24 mouse cellular contexts compared by ENCODE assay signal in the genomic region with DNA sequence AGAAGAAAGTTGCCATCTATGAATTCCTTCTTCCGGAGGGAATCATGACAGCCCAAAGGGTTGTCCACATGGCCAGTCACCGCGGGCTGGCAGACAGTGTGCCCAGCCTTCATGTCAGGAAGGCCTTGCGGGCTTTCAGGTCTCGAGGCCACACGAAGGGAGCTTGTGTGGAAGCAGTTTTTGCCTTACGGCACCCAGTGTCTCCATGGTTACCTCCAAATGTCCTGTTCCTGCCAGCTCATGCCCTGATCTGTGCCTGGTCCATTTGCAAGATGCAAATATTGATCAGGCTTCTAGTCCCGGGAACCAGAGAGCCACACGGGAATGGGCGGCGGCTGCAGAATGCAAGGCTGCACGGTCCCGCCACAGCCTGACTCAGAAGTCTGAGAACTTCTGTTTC. TPM values are rescaled to one million over a fixed set of nuclear protein-coding genes. Genes with fewer than 3 reads are reported as not detected.
DNase-seq lines count a peak whose midpoint lies in the region; ATAC-seq and TF ChIP-seq lines count a peak whose summit lies in the region.
"Had no signal": no experiment of that assay in that cellular context is flagged by ENCODE, and none has a peak within 500 bp of the region (broad histone marks: within the 10 kb centered on the region; RNA-seq: fewer than 3 reads in every experiment).

No protein-coding gene starts in this region.

- H3K4me2 ChIP-seq in midbrain, embryonic 11.5 days, result no peak overlapping the region
- no peak overlapping the region for H3K4me2 ChIP-seq in midbrain, postnatal 0 days (ENCODE audit: low read depth, low read length, poor library complexity, severe bottlenecking)
- H3K4me2 ChIP-seq: embryonic facial prominence, embryonic 13.5 days; forebrain, embryonic 12.5 days; forebrain, embryonic 15.5 days; heart, embryonic 11.5 days; hindbrain, embryonic 13.5 days; intestine, embryonic 15.5 days had no signal

- H3K4me1 ChIP-seq in midbrain, embryonic 11.5 days (ENCODE audit: control insufficient read depth, insufficient read depth, low read length), result no peaks in the 10 kb centered on the region
- no peaks in the 10 kb centered on the region for H3K4me1 ChIP-seq in midbrain, postnatal 0 days (ENCODE audit: insufficient read depth, low read length)
- H3K4me1 ChIP-seq: forebrain, embryonic 12.5 days; forebrain, embryonic 15.5 days; hindbrain, embryonic 13.5 days; intestine, embryonic 15.5 days had no signal

- H3K27ac ChIP-seq in midbrain, embryonic 11.5 days (ENCODE audit: low read depth, low read length), result no peak overlapping the region
- H3K27ac ChIP-seq in midbrain, postnatal 0 days (ENCODE audit: low read depth, low read length), result no peak overlapping the region
- H3K27ac ChIP-seq: embryonic facial prominence, embryonic 10.5 days; embryonic facial prominence, embryonic 13.5 days; forebrain, embryonic 12.5 days; forebrain, embryonic 15.5 days; hindbrain, embryonic 10.5 days; hindbrain, embryonic 13.5 days; intestine, embryonic 15.5 days had no signal

- no peak for TF ChIP-seq CTCF in midbrain, postnatal 0 days (IDR thresholded peaks at IDR 0.05)

- no peak for ATAC-seq in midbrain, embryonic 11.5 days (ENCODE audit: low FRiP score)
- ATAC-seq in midbrain, postnatal 0 days (ENCODE audit: low FRiP score), result no peak
- ATAC-seq in megakaryocyte, adult 5-6 weeks (ENCODE audit: poor library complexity, severe bottlenecking), result peak; percentile 27; the same call in 1 of the 2 replicates
- ATAC-seq: forebrain, embryonic 15.5 days; hindbrain, embryonic 16.5 days; intestine, embryonic 15.5 days had no signal

- no peak overlapping the region for H3K9ac ChIP-seq in midbrain, embryonic 11.5 days (ENCODE audit: low read length)
- H3K9ac ChIP-seq in midbrain, postnatal 0 days (replicated peaks; ENCODE audit: low read length, poor library complexity, severe bottlenecking), result no peak overlapping the region
- H3K9ac ChIP-seq: embryonic facial prominence, embryonic 13.5 days; forebrain, embryonic 12.5 days; forebrain, embryonic 15.5 days; hindbrain, embryonic 13.5 days; intestine, embryonic 15.5 days had no signal

- H3K9me3 ChIP-seq in midbrain, embryonic 11.5 days (ENCODE audit: control insufficient read depth, low read length), result peaks cover 6% of the 10 kb centered on the region; the same call in 1 of the 2 replicates
- no peaks in the 10 kb centered on the region for H3K9me3 ChIP-seq in midbrain, postnatal 0 days (ENCODE audit: low read length)
- H3K9me3 ChIP-seq: embryonic facial prominence, embryonic 13.5 days; forebrain, embryonic 15.5 days; intestine, embryonic 15.5 days had no signal

- peak; percentile 55 for DNase-seq in adrenal gland, postnatal 14 days
- DNase-seq in adrenal gland, adult 18-20 months (ENCODE audit: low spot score in 2 of 2), result no peak
- peak; percentile 51 for DNase-seq in midbrain, embryonic 11.5 days (ENCODE audit: low spot score, missing footprints)
- DNase-seq in midbrain, postnatal 0 days (ENCODE audit: low spot score), result no peak
- no peak for DNase-seq in ovary, postnatal 14 days (ENCODE audit: low spot score)
- DNase-seq in thymus, postnatal 36 days, result no peak
- DNase-seq: adrenal gland, adult 8-10 months; cerebellum, adult 11 months; cerebellum, adult 2 months; cerebellum, adult 9-11 months; cerebellum, postnatal 25 days; gastrocnemius, postnatal 10 days; gastrocnemius, postnatal 36 days had no signal

- H3K27me3 ChIP-seq in midbrain, embryonic 11.5 days (ENCODE audit: control insufficient read depth, insufficient read depth, low read length), result no peaks in the 10 kb centered on the region
- no peaks in the 10 kb centered on the region for H3K27me3 ChIP-seq in midbrain, postnatal 0 days (ENCODE audit: insufficient read depth, low read length)
- H3K27me3 ChIP-seq: embryonic facial prominence, embryonic 13.5 days; forebrain, embryonic 15.5 days; hindbrain, embryonic 13.5 days; intestine, embryonic 15.5 days had no signal

- WGBS in midbrain, embryonic 11.5 days, result 89% methylated on average over 13 of the region's 13 CpGs
- 88% methylated on average over 13 of the region's 13 CpGs for WGBS in midbrain, postnatal 0 days

- no peak overlapping the region for H3K4me3 ChIP-seq in midbrain, embryonic 11.5 days (ENCODE audit: low read depth, low read length)
- H3K4me3 ChIP-seq in midbrain, postnatal 0 days (ENCODE audit: low read depth, low read length), result no peak overlapping the region
- H3K4me3 ChIP-seq: embryonic facial prominence, embryonic 10.5 days; embryonic facial prominence, embryonic 13.5 days; erythroblast, embryonic 14.5 days; forebrain, embryonic 12.5 days; forebrain, embryonic 15.5 days; hindbrain, embryonic 10.5 days; hindbrain, embryonic 13.5 days; intestine, embryonic 15.5 days had no signal

- no peaks in the 10 kb centered on the region for H3K36me3 ChIP-seq in midbrain, embryonic 11.5 days (ENCODE audit: control insufficient read depth, insufficient read depth, low read length)
- H3K36me3 ChIP-seq in midbrain, postnatal 0 days (ENCODE audit: insufficient read depth, low read length), result no peaks in the 10 kb centered on the region
- H3K36me3 ChIP-seq: embryonic facial prominence, embryonic 10.5 days; embryonic facial prominence, embryonic 13.5 days; forebrain, embryonic 12.5 days; forebrain, embryonic 15.5 days; hindbrain, embryonic 10.5 days; hindbrain, embryonic 13.5 days; intestine, embryonic 15.5 days had no signal

RNA-seq across cellular contexts. Expression of a gene that starts 31.9 kb away (rescaled TPM):
- 93.9 and 105 TPM in 2 replicates for total RNA-seq in adrenal gland, postnatal 14 days (2021)
- 100 to 1,000 TPM in 1 of 2 experiments, 10 to 100 TPM in 1; 94.7 to 137 TPM for total RNA-seq in adrenal gland, adult 18-20 months (2021)
- 30.7 and 32.3 TPM in 2 replicates for polyA plus RNA-seq in midbrain, embryonic 11.5 days (2014; fragmentation: Nextera tagmentation; extraction: Ambion mirVana)
- 130 and 162 TPM in 2 replicates for total RNA-seq in midbrain, postnatal 0 days (2014; rRNA removed)
- polyA plus RNA-seq in midbrain, postnatal 0 days (2015; fragmentation: Nextera tagmentation; extraction: Ambion mirVana), result 34.9 and 40.3 TPM in 2 replicates
- 40.5 and 41.2 TPM in 2 replicates for total RNA-seq in megakaryocyte, adult 5-6 weeks (2015)
- total RNA-seq in megakaryocyte, adult 5-6 weeks (2017), result 47.6 and 53.7 TPM in 2 replicates

RNA-seq across cellular contexts. Expression of a gene that starts 35.2 kb away (rescaled TPM):
- 18.5 and 23.5 TPM in 2 replicates for total RNA-seq in adrenal gland, postnatal 14 days (2021)
- total RNA-seq in adrenal gland, adult 18-20 months (2021), result 10 to 100 TPM; 14.7 to 16.2 TPM
- 29.1 and 29.2 TPM in 2 replicates for polyA plus RNA-seq in midbrain, embryonic 11.5 days (2014; fragmentation: Nextera tagmentation; extraction: Ambion mirVana)
- 41.4 and 44.1 TPM in 2 replicates for total RNA-seq in midbrain, postnatal 0 days (2014; rRNA removed)
- 20.1 and 22.9 TPM in 2 replicates for polyA plus RNA-seq in midbrain, postnatal 0 days (2015; fragmentation: Nextera tagmentation; extraction: Ambion mirVana)
- 51.0 and 52.8 TPM in 2 replicates for total RNA-seq in megakaryocyte, adult 5-6 weeks (2015)
- 48.4 and 60.4 TPM in 2 replicates for total RNA-seq in megakaryocyte, adult 5-6 weeks (2017)

Comparison
In these comparisons a context has a peak if more than half of its experiments do, and no peak if none do; other contexts are left out.
1. DNase-seq: peak in adrenal gland, postnatal 14 days (single experiment) and midbrain, embryonic 11.5 days (single experiment); none in adrenal gland, adult 18-20 months (0 of 2), midbrain, postnatal 0 days (single experiment), ovary, postnatal 14 days (single experiment) and thymus, postnatal 36 days (0 of 2).